Mouse (Mus musculus): ENCODE results near the gene Misp.

- no peak for TF ChIP-seq POLR2A (IDR thresholded peaks at IDR 0.05; ENCODE audit: borderline replicate concordance, extremely low read depth, low read depth, low read length)
- TF ChIP-seq CTCF (IDR thresholded peaks at IDR 0.05; ENCODE audit: insufficient read depth, low read length): no peak
Observed at GRCm38 (mm10) chr10:79772320-79772719, 48.5 kb upstream of the Misp start.
